Mouse (Mus musculus): ENCODE results near the gene C1qa. TPM values are rescaled to one million over a fixed set of nuclear protein-coding genes. Genes with fewer than 3 reads are reported as not detected.
A peak's percentile ranks its signal among the peaks of the same experiment; 100 is the strongest.

The C1qa gene
- 25.1 and 33.3 TPM in 2 replicates for polyA plus RNA-seq (2015; fragmentation: Nextera tagmentation; extraction: Ambion mirVana)

DNA sequence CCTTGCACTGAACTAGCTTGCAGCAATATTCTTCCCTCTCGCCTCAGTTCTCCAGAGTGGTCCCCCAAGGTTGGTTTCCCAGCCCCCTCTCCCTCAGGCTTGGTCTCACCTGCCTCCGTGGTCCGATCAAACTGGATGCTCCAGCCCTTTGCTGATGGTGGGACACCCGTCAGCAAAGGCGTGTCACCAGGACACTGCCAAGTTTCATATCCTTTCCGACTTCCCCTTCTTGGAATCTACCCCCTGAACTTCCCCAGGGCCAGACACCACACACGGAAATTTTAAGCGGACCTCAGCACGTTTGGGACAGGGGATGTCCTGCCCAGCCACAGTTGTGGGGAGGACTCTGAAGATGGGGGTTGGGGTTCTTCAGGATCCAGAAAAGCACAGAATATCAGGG is at the start of gene C1qa:
Gene C1qa (minus strand): TSS at position 167 of the 400 bp plus-strand sequence.
- Histone ChIP-seq H3K36me3 (replicated peaks) (no peaks in the 10 kb centered on the region), H3K4me3 (no peak within 1 kb of the TSS), H3K9me3 (no peaks in the 10 kb centered on the region), H3K27ac (no peak within 1 kb of the TSS), H3K4me2 (no peak within 1 kb of the TSS), H3K9ac (no peak within 1 kb of the TSS), H3K27me3 (replicated peaks) (peaks cover 45% of the 10 kb centered on the region), H3K4me1 (peaks cover 13% of the 10 kb centered on the region; the same call in 1 of the 2 replicates)
- WGBS: 82% methylated on average over 9 of the region's 9 CpGs
- ATAC-seq (replicated peaks): no peak

DNA sequence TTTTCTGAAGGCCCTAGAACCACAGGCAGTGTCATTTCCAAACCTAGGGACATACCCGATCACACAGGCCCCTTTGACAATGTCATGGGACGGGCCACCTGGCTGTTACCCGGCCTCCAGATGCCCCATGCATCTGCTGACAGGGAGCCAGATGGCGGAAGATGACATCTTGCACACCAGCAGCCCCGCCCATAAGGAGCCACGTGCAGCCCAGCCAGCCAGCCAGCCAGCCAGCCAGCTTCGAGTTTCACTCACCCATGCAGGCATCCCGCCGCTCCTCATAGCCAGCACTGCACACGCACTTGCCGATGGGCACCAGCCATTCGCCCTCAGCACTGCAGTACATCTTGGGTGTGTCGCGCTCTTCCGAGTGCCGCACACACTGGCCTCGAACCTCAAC is 46.8 kb upstream of the C1qa start:
- Histone ChIP-seq H3K27ac (no peak overlapping the region), H3K4me1 (peaks cover 43% of the 10 kb centered on the region), H3K27me3 (replicated peaks) (peaks cover 32% of the 10 kb centered on the region), H3K9ac (no peak overlapping the region), H3K4me3 (no peak overlapping the region), H3K9me3 (no peaks in the 10 kb centered on the region), H3K4me2 (no peak overlapping the region), H3K36me3 (replicated peaks) (no peaks in the 10 kb centered on the region)
- WGBS: 69% methylated on average over 17 of the region's 17 CpGs
- no peak for ATAC-seq (replicated peaks)

GRCm38 (mm10) chr4:136944558-136945350 is 46.2 kb upstream of the C1qa start:
- 69% methylated on average over 11 of the region's 11 CpGs for WGBS
- no peak for ATAC-seq (replicated peaks)

DNA sequence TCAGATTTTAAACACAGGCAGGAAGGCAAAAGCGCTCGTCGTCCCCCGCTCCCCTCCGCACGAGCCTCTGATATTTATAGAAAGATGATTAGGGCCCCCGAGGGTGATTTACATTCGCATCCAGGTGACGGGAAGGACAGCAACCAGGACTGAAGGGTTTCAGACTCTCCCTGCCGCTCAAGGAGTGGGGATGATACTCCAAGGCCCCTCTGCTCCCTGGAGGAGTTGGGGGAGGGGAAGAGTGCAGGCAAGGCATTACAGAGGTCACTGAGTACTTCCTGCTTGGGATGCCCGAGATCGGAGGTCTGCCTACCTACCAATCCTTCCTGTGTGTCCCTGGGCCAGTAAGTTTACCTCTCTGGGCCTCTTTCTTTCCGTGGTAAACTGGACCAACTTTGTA is 44.6 kb upstream of the C1qa start:
- Histone ChIP-seq H3K36me3 (replicated peaks) (no peaks in the 10 kb centered on the region), H3K4me2 (peak overlapping the region; percentile 32), H3K27ac (0 out of 2 replicates have a peak overlapping the region, but pooled peaks have one; percentile 25), H3K9me3 (no peaks in the 10 kb centered on the region), H3K27me3 (replicated peaks) (peaks cover 41% of the 10 kb centered on the region), H3K9ac (no peak overlapping the region), H3K4me1 (peaks cover 31% of the 10 kb centered on the region), H3K4me3 (no peak overlapping the region)
- no peak; the same call in 1 of the 2 replicates for ATAC-seq (replicated peaks)
- 20% methylated on average over 13 of the region's 13 CpGs for WGBS

More at GRCm38 (mm10) chr4:136944558-136945350, 46.2 kb upstream of the C1qa start:
- no peak overlapping the region for H3K4me2 ChIP-seq
- H3K4me3 ChIP-seq: no peak overlapping the region
- H3K9ac ChIP-seq: no peak overlapping the region
- peaks cover 32% of the 10 kb centered on the region; the same call in 1 of the 2 replicates for H3K27me3 ChIP-seq (replicated peaks)
- H3K27ac ChIP-seq: no peak overlapping the region
- no peaks in the 10 kb centered on the region for H3K9me3 ChIP-seq
- peaks cover 40% of the 10 kb centered on the region for H3K4me1 ChIP-seq
- H3K36me3 ChIP-seq (replicated peaks): no peaks in the 10 kb centered on the region

DNA sequence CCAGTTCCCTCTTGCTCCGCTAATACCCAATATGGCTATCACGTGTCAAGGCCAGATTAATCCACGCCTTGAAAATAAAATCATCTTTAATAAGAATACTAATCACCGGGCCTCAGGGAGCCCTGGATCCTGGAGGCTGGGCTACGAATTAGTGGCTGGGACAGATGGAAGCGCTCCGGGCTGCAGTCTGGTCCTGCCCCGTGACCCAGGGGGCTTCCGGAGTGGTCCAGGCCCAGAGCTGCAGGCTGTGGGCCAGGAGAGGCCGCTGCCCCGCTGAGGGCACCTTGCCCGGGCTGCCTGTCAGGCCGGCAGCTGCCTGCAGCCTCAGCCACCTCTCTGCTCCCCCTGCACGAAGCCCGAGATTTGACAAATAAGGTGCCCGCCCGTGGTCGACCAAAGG is 44.2 kb upstream of the C1qa start:
- peak; percentile 41; the same call in 1 of the 2 replicates for ATAC-seq (replicated peaks)
- Histone ChIP-seq H3K9me3 (no peaks in the 10 kb centered on the region), H3K9ac (no peak overlapping the region), H3K4me3 (no peak overlapping the region), H3K4me2 (peak overlapping the region; percentile 32), H3K27ac (0 out of 2 replicates have a peak overlapping the region, but pooled peaks have one; percentile 25), H3K4me1 (peaks cover 31% of the 10 kb centered on the region), H3K36me3 (replicated peaks) (no peaks in the 10 kb centered on the region), H3K27me3 (replicated peaks) (peaks cover 42% of the 10 kb centered on the region)
- 11% methylated on average over 18 of the region's 18 CpGs for WGBS

- Histone ChIP-seq H3K36me3 (replicated peaks) (no peaks in the 10 kb centered on the region), H3K4me1 (peaks cover 19% of the 10 kb centered on the region), H3K9me3 (no peaks in the 10 kb centered on the region), H3K4me3 (no peak overlapping the region), H3K27ac (no peak overlapping the region), H3K27me3 (replicated peaks) (peaks cover 49% of the 10 kb centered on the region), H3K9ac (no peak overlapping the region), H3K4me2 (no peak overlapping the region)
- WGBS: 81% methylated on average over 5 of the region's 5 CpGs
- ATAC-seq (replicated peaks): no peak
Measured at GRCm38 (mm10) chr4:136937935-136938334, 39.3 kb upstream of the C1qa start.

DNA sequence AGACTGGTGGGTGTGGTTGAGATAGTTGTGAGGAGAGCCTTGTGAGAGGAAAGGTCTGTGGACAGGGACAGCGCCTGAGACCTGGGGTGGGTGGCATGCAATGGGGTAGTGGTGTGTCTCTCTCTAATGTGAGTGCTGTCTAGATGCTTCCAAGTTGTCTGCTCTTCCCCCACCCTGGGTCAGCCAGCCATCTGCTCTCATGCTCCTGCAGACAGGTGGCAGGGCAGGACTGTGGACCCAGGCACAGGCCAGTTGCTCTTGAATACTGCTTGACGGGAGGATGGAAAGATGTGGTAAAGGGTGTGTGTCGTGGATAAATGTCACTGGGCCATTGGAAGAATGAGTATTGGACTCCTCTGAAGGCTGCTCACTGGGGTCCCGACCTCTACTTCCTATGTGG is 38.7 kb upstream of the C1qa start:
- H3K27me3 ChIP-seq (replicated peaks): peaks cover 54% of the 10 kb centered on the region
- H3K4me3 ChIP-seq: no peak overlapping the region
- H3K4me2 ChIP-seq: no peak overlapping the region
- no peak overlapping the region for H3K27ac ChIP-seq
- WGBS: 79% methylated on average over 4 of the region's 4 CpGs
- no peak for ATAC-seq (replicated peaks)
- peaks cover 13% of the 10 kb centered on the region for H3K4me1 ChIP-seq
- H3K9ac ChIP-seq: no peak overlapping the region
- H3K9me3 ChIP-seq: no peaks in the 10 kb centered on the region
- H3K36me3 ChIP-seq (replicated peaks): 0 out of 2 replicates have a peak, but pooled peaks cover under 1% of the 10 kb centered on the region

GRCm38 (mm10) chr4:136934746-136935613 is 36.4 kb upstream of the C1qa start:
- Histone ChIP-seq H3K4me1 (peaks cover 6% of the 10 kb centered on the region; the same call in 1 of the 2 replicates), H3K36me3 (replicated peaks) (0 out of 2 replicates have a peak, but pooled peaks cover 2% of the 10 kb centered on the region), H3K9ac (no peak overlapping the region), H3K27me3 (replicated peaks) (peaks cover 66% of the 10 kb centered on the region), H3K4me2 (no peak overlapping the region), H3K4me3 (no peak overlapping the region), H3K9me3 (no peaks in the 10 kb centered on the region), H3K27ac (no peak overlapping the region)
- ATAC-seq (replicated peaks): no peak
- 39% methylated on average over 18 of the region's 18 CpGs for WGBS

GRCm38 (mm10) chr4:136930474-136930873 is 31.9 kb upstream of the C1qa start:
- H3K4me3 ChIP-seq: no peak overlapping the region
- no peak overlapping the region for H3K9ac ChIP-seq
- no peak overlapping the region for H3K27ac ChIP-seq
- no peaks in the 10 kb centered on the region for H3K9me3 ChIP-seq
- H3K4me1 ChIP-seq: peaks cover 15% of the 10 kb centered on the region
- 86% methylated on average over 8 of the region's 8 CpGs for WGBS
- no peak for ATAC-seq (replicated peaks)
- H3K4me2 ChIP-seq: no peak overlapping the region
- H3K27me3 ChIP-seq (replicated peaks): peaks cover 53% of the 10 kb centered on the region
- H3K36me3 ChIP-seq (replicated peaks): 0 out of 2 replicates have a peak, but pooled peaks cover 2% of the 10 kb centered on the region

DNA sequence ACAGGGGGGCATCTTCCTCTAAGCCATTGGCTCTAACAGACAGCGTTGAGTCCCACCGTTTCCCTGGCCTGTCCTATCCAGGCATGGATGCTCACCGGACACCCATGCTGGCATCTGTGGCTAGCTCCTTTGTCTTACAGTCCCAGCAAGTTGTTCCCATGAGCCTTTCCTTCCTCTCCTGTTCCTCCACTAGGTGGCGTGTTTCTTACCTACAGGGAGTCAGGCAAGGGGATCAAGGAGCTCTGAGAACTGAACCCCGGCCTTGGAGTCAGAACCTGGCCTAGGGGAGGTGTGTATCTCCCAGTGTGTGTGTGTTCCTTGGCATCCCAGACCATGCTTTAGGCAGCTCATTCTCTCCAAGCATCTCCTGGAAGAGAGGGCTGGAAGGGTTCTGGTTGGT is 30.3 kb upstream of the C1qa start:
- peaks cover 60% of the 10 kb centered on the region for H3K27me3 ChIP-seq (replicated peaks)

GRCm38 (mm10) chr4:136925804-136926203 is 27.2 kb upstream of the C1qa start:
- H3K4me1 ChIP-seq: peaks cover 14% of the 10 kb centered on the region
- WGBS: 4% methylated on average over 15 of the region's 15 CpGs
- H3K27me3 ChIP-seq (replicated peaks): peaks cover 40% of the 10 kb centered on the region
- no peak overlapping the region for H3K9ac ChIP-seq
- H3K36me3 ChIP-seq (replicated peaks): no peaks in the 10 kb centered on the region
- H3K27ac ChIP-seq: no peak overlapping the region
- no peak overlapping the region for H3K4me2 ChIP-seq
- no peak for ATAC-seq (replicated peaks)
- H3K9me3 ChIP-seq: no peaks in the 10 kb centered on the region
- H3K4me3 ChIP-seq: no peak overlapping the region

More for the DNA sequence above, 30.3 kb upstream of the C1qa start:
- Histone ChIP-seq H3K36me3 (replicated peaks) (0 out of 2 replicates have a peak, but pooled peaks cover 2% of the 10 kb centered on the region), H3K4me3 (no peak overlapping the region), H3K4me1 (peaks cover 9% of the 10 kb centered on the region), H3K4me2 (no peak overlapping the region), H3K9me3 (no peaks in the 10 kb centered on the region), H3K9ac (no peak overlapping the region), H3K27ac (no peak overlapping the region)
- ATAC-seq (replicated peaks): no peak
- 5% methylated on average over 5 of the region's 5 CpGs for WGBS

DNA sequence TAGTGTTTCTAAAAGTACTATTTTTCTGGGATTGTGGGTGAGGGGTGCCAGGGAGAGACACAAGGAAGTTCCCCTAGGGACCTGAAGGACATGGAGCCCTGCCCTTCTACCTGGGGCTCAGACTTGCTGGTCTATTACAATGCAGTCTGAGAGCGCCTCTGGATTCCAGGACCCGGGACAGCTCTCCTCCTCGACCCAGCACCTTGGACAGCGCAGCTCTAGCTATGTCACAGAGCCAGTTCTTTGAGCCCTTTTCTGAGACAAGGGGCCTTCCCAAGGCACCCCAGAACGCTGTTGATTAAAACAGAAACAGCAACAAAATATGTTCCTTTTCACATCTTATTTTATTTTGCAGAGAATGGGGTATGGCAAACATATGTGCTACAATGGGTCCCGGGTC is 25.9 kb upstream of the C1qa start:
- WGBS: 11% methylated on average over 6 of the region's 6 CpGs
- no peaks in the 10 kb centered on the region for H3K36me3 ChIP-seq (replicated peaks)
- no peaks in the 10 kb centered on the region for H3K9me3 ChIP-seq
- H3K4me3 ChIP-seq: no peak overlapping the region
- H3K9ac ChIP-seq: no peak overlapping the region
- no peak overlapping the region for H3K27ac ChIP-seq
- ATAC-seq (replicated peaks): no peak
- H3K4me1 ChIP-seq: peaks cover 14% of the 10 kb centered on the region
- H3K27me3 ChIP-seq (replicated peaks): peaks cover 29% of the 10 kb centered on the region
- no peak overlapping the region for H3K4me2 ChIP-seq
